Mouse (Mus musculus) bone marrow macrophage, adult 2 months (primary cell): ENCODE measurements at regions not wholly inside any gene's neighbourhood (a gene's known extent, or its start where the extent isn't known, plus 50 kb on each side); places are given as distances from the start of the nearest gene placed in this dataset.

Source experiments
- CTCF ChIP-seq: IDR thresholded peaks from 2 replicates; pipeline ENCODE4 v1.5.1; 2012; ENCODE audit warnings: low read depth, mild to moderate bottlenecking, low read length, moderate library complexity
- POLR2A ChIP-seq: IDR thresholded peaks from 2 replicates; pipeline ENCODE4 v1.6.1; 2012; ENCODE audit warnings: mild to moderate bottlenecking, low read depth, low read length, borderline replicate concordance

DNA sequence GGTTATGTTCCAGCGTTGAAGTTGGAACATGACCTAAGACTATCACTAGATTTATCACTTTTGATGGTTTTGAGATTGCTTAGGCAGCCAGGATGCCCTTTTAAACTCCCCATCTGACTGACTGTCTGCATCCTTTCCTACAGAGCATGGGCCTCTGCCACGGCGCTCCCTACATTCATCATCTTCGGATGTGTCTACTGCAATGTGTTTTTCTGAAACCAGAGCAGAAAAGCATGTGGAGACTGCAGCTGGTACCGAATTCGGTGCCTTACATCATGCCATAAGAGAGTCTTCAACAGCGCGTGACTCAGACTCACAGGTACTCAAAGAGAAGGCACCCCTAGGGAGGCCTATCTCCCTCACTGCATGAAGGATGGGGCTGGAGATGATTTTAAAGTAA, 746.0 kb downstream of the Stpg2 start:
- TF ChIP-seq POLR2A (no peak), CTCF (no peak)
